Mouse (Mus musculus) cerebellum, postnatal 36 days (tissue): ENCODE data around the gene Olfr44.
A peak's percentile ranks its signal among the peaks of the same experiment; 100 is the strongest.

Source experiments
- DNase-seq, 2 experiments: peaks; one replicate each; pipeline ENCODE4 v3.0.0; 2021 to 2022; ENCODE audit warnings: mixed read lengths in 2 of 2

Gene Olfr44

DNA sequence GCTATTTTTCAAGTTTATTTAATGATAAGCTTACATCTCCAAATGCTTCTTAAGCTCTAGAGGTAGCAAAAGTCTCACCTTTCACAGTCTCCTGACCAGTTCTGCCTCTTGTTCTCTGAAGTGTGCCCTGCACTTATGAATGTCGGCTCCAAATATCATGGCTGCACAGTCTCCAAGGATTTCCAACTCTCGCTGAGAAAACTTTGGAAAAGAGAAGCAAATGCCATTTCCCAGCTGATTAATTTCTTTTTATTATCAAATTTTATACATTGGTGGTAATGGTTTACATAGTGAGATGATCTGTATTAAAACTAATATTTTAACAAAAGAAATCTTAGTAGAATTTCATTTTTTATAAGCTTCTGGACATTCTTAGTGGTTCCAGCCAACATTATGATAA, at the start of gene Olfr44:
Gene Olfr44 (minus strand): TSS at position 101 of the 400 bp plus-strand sequence.
- DNase-seq, result no peak

DNA sequence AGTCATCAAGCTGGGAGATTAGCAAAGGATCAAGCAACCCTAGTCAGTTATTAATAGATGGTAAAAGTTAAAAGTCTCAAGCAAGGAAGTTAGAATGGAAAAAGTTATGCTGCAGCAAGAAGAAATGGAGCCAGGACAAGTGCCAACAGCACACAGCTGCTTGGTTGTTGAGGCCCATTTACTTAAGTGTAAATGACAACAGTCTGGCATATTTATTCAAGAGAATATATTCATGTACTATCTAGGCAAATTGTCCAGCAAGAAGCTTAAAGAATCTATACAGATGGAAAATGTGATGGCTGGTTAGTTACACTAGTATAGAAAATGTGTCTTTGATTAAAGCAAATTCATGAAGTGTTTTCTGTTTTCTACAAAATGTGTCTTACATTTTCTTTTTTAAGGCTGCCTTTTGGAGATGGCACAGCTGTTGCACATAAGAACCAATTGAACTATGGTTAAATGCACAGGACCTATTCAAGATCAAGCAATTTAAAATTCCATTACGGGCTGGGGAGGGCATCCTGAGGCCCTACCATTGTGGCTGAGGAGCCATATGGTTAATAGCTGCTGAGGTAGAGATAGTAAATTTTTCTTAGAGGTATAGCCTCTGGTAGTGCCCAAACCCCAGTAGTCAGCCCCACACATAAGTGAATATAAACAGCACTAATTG, 30.0 kb upstream of the Olfr44 start:
- no peak for DNase-seq

DNA sequence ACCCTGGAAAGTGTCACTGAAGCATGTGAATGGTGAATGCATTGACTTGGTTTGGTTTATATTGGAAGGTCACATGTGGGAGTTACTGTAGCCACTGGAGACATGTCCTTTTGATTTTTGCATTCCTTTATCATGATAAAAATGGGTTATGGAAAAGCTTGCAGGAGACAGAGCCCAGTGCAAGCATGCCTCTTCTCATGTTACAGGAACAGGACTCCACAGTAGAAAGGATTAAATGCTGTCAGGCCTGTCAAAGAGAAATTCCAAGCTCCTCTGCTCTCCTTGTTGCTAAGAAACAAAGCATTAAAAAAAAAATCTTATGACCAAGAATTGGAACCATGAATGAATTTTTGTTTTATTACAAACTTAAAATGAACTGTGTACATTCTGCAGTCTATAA, 24.8 kb upstream of the Olfr44 start:
- DNase-seq, result no peak

DNA sequence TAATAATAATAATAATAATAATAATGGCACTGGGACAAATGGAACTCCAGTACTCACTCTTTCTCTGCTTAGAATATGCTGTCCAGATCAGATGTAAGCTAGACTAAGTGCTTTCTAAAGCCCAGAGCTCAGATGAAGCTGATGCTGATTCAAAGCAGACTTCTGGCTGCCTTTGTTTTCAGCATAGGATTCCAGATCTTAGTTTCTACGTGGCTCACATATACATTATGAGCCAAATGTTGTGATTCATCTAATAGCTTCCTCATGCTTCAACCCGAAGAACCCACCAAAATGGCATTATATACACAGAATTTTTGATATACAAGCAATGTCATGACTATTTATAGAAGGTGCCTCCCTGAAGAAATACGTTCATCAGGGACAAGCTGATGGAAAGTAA, 21.7 kb upstream of the Olfr44 start, which contains the start of gene Olfr957:
Gene Olfr957 (minus strand): TSS at position 279 of the 400 bp plus-strand sequence.
- DNase-seq, result no peak

DNA sequence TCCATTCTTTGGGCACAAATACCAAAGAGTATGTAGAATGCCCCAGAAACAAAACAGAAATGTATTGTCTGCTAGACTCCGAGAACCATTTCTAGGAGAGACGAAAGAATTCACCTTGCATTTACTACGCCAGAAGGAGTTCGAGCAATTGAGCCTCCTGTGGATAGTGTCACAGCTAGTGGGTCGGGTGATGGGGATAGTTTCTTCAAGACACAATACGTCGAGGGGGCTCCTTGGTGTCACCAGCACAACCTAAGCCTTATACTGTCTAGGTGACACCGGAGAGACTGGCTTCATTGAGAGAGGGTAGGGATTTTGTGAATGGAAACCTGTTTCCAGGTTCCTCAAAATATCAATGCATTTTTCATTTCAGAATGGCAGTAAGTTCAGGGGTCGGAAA, 15.6 kb upstream of the Olfr44 start:
- DNase-seq, result no peak

DNA sequence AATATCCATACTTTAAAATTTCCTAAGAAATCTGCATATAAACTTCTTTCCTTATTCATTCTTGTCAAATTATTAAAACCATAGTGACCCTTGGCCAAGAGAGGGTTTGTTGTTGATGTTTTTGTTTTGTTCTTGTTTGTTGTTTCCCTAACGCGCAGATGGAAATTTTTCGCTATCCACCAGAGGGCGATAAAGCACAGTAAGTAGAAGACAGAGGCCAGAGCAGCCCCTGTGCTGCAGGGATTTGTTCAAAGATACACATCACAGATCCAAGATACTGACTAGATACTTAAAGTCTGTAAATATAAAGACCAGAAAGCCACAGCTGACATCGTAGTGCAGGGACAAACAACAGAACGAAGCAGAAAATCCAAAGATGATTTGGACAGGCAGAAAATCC, 15.2 kb upstream of the Olfr44 start:
- DNase-seq, result peak; percentile 25 to 34

DNA sequence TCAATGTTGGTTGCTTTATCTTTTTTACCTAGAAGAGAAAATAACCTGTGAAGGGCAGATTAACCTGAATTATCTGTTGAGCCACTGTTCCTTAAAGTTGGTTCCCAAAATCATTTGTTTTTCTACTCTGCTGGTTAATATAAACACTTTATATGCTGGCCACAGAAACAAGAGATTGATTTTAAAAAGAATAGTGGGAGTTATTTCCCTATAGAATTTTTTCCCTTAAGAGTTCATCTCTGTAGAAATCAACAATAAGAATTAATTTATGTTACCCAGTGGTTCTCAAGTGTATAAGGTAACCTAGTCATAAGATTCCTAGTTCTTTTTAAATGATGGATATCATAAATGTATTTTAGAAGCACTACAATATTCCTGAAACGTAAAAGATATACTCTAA, 22.0 kb downstream of the Olfr44 start, which contains the start of gene Olfr955:
Gene Olfr955 (minus strand): TSS at position 101 of the 400 bp plus-strand sequence.
- DNase-seq, result no peak

DNA sequence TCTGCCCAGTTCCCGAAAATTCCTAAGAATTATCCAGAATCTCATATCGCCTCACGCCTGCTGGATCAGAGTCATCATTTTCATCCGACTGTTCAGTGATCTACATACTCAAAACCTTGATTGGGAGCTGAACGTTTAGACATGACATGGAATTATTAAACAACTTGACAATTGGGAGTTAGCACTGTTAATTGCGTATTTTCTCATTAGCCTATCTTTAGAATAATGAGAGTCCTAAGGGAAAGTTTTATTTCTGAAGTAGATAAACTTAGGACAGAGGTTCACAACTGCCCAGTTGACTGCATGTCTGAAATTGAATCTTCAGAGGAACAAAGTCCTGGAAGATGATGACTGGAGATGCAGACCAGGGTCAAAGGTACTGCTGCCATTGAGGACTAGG, 37.4 kb downstream of the Olfr44 start, which contains the start of gene Olfr954:
Gene Olfr954 (plus strand): TSS at position 301 of the 400 bp plus-strand sequence.
- no peak for DNase-seq
